Mouse (Mus musculus) CD4-positive naive resting alpha-beta T cell, adult 76 days (primary cell): Measurements from ENCODE around the gene Ceacam2. TPM values are rescaled to one million over a fixed set of nuclear protein-coding genes. Genes with fewer than 3 reads are reported as not detected.

Experiments used
- total RNA-seq: library from RNA; stranded (reverse); gene quantifications from one replicate; pipeline ENCODE4 v1.2.4, GENCODE M21; 2023

The Ceacam2 gene
- total RNA-seq: 0.29 TPM

DNA sequence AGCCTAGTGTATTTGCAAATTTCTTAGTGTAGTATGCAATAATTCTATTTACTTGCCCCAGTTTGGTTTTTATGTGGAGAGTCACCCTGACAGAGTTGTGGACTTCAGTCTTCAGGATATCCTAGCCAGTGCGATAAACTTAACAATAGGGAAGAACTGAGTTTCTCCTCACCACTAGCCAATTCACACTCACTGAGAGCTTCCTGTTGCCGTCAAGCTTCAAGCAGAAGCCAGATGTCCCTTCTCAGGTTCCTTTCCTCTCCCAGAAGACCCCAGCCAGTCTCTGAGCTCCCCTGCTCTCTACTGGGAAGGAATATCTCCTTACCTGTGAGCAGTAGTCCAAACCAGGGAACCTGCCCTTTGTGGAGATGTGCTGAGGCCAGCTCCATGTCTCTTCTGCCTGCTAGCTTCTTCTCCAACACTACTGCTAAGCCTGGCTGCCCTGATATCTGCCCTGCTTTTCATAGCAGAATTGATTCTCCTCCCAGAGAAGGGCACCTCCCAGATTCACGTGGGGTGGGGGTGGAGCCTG is at the start of gene Ceacam2:
TSS of gene Ceacam2 (minus strand) at position 482 of the 532 bp plus-strand sequence.

DNA sequence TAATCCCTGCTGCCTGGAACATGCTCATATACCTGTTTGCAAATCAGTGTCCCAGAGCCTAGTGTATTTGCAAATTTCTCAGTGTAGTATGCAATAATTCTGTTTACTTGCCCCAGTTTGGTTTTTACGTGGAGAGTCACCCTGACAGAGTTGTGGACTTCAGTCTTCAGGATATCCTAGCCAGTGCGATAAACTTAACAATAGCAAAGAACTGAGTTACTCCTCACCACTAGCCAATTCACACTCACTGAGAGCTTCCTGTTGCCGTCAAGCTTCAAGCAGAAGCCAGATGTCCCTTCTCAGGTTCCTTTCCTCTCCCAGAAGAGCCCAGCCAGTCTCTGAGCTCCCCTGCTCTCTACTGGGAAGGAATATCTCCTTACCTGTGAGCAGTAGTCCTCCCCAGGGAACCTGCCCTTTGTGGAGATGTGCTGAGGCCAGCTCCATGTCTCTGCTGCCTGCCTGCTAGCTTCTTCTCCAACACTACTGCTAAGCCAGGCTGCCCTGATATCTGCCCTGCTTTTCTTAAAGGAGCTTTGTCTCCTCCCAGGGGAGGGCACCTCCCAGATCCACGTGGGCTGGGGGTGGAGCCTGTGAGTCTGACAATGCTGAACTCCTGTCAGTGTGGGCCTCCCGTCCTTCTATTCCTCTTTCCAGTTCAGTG is 62.4 kb downstream of the Ceacam2 start, which contains the start of gene Ceacam1:
TSS of gene Ceacam1 (minus strand) at position 513 of the 661 bp plus-strand sequence.

Other genes with a start within 250 kb of the Ceacam2 start
- 9.1 TPM for gene Pafah1b3, start 241.9 kb downstream of the Ceacam2 start, total RNA-seq
- not detected for gene Prr19, start 238.4 kb downstream of the Ceacam2 start, total RNA-seq
- not detected for gene Tmem145, start 233.8 kb downstream of the Ceacam2 start, total RNA-seq
- gene Megf8, start 222.7 kb downstream of the Ceacam2 start, total RNA-seq: 1.2 TPM
- gene Cnfn, start 170.1 kb downstream of the Ceacam2 start, total RNA-seq: not detected
- gene Lipe, start 141.1 kb downstream of the Ceacam2 start, total RNA-seq: 15.5 TPM
- not detected for gene Cxcl17, start 127.0 kb downstream of the Ceacam2 start, total RNA-seq
- gene Ceacam1, start 62.3 kb downstream of the Ceacam2 start, total RNA-seq: 4.2 TPM
- not detected for gene Erich4, start 76.0 kb upstream of the Ceacam2 start, total RNA-seq
- gene Dmac2, start 79.6 kb upstream of the Ceacam2 start, total RNA-seq: 77.8 TPM
- gene B3gnt8, start 86.8 kb upstream of the Ceacam2 start, total RNA-seq: 1.6 TPM
- gene Bckdha, start 119.1 kb upstream of the Ceacam2 start, total RNA-seq: 23.9 TPM
- gene Exosc5, start 119.3 kb upstream of the Ceacam2 start, total RNA-seq: 52.9 TPM
- gene Tmem91, start 135.3 kb upstream of the Ceacam2 start, total RNA-seq: not detected
- 27.3 TPM for gene B9d2, start 140.9 kb upstream of the Ceacam2 start, total RNA-seq
- gene Tgfb1, start 147.1 kb upstream of the Ceacam2 start, total RNA-seq: 175 TPM
- 99.0 TPM for gene Ccdc97, start 179.2 kb upstream of the Ceacam2 start, total RNA-seq
- 210 TPM for gene Hnrnpul1, start 214.9 kb upstream of the Ceacam2 start, total RNA-seq
- 7.5 TPM for gene Axl, start 248.8 kb upstream of the Ceacam2 start, total RNA-seq